Mouse (Mus musculus): Measurements from ENCODE around the gene Rnf44.

- TF ChIP-seq POLR2A (IDR thresholded peaks at IDR 0.05; ENCODE audit: borderline replicate concordance, control insufficient read depth, low read depth, low read length) (no peak), CTCF (IDR thresholded peaks at IDR 0.05; ENCODE audit: control insufficient read depth, insufficient read depth, low read length) (no peak)
Measured at GRCm38 (mm10) chr13:54683301-54683700, 10.4 kb downstream of the Rnf44 start.
